Mouse (Mus musculus) neural tube, embryonic 11.5 days (tissue): ENCODE measurements around the gene Irf2bp1. TPM values are rescaled to one million over a fixed set of nuclear protein-coding genes. Genes with fewer than 3 reads are reported as not detected.
A peak's percentile ranks its signal among the peaks of the same experiment; 100 is the strongest.

Experiments
- ATAC-seq: fragments of 200-750 bp; cut with Nextera tagmentation; 2 replicates; pipeline ENCODE4 v1.8.0; 2017; ENCODE audit warnings: moderate number of reproducible peaks, mild to moderate bottlenecking, moderate TSS enrichment, moderate library complexity; ENCODE audit not compliant: insufficient read depth, low FRiP score, low TSS enrichment
- DNase-seq: peaks from one replicate; pipeline ENCODE4 v3.0.0-alpha.2; 2015; ENCODE audit warnings: low spot score
- H3K27ac ChIP-seq: fragments of 300-500 bp; sonication (generic); 2 replicates; pipeline ENCODE4 v1.5.1; 2014; ENCODE audit warnings: low read depth, mild to moderate bottlenecking, low read length
- H3K27me3 ChIP-seq: fragments of 300-500 bp; sonication (generic); 2 replicates; pipeline ENCODE4 v1.6.1; 2014; ENCODE audit warnings: mild to moderate bottlenecking, low read length, mixed read lengths; ENCODE audit not compliant: control insufficient read depth, insufficient read depth
- H3K36me3 ChIP-seq: fragments of 300-500 bp; sonication (generic); 2 replicates; pipeline ENCODE4 v1.6.1; 2014; ENCODE audit warnings: mild to moderate bottlenecking, low read length, moderate library complexity, mixed read lengths; ENCODE audit not compliant: control insufficient read depth, insufficient read depth
- H3K4me1 ChIP-seq: fragments of 300-500 bp; sonication (generic); 2 replicates; pipeline ENCODE4 v1.6.1; 2014; ENCODE audit warnings: low read length, mixed read lengths; ENCODE audit not compliant: control insufficient read depth, insufficient read depth
- H3K4me2 ChIP-seq: fragments of 300-500 bp; sonication (generic); 2 replicates; pipeline ENCODE4 v1.6.1; 2014; ENCODE audit warnings: low read depth, mild to moderate bottlenecking, moderate library complexity
- H3K4me3 ChIP-seq: fragments of 300-500 bp; sonication (generic); 2 replicates; pipeline ENCODE4 v1.5.1; 2014; ENCODE audit warnings: low read depth, low read length
- H3K9ac ChIP-seq: fragments of 300-500 bp; sonication (generic); 2 replicates; pipeline ENCODE4 v1.6.1; 2014; ENCODE audit warnings: mild to moderate bottlenecking, low read length
- H3K9me3 ChIP-seq: fragments of 300-500 bp; sonication (generic); 2 replicates; pipeline ENCODE4 v1.6.1; 2016; ENCODE audit warnings: low read length; ENCODE audit not compliant: control insufficient read depth
- WGBS: fragments of 180-500 bp; shearing (Covaris S2); extraction: QIAGEN DNeasy Blood & Tissue Kit; methylation state at CpG from one replicate; pipeline ENCODE4 v1.1.7; 2014; 5-methylcytosine and 5-hydroxymethylcytosine counted together
- polyA plus RNA-seq: library from polyadenylated mRNA; unstranded; fragments of >200 nt; fragmentation: Nextera tagmentation; extraction: Ambion mirVana; gene quantifications from 2 replicates; pipeline ENCODE4 v1.2.1, GENCODE M21; 2014

The Irf2bp1 gene
- polyA plus RNA-seq, 1 experiment from 2014 or later: 31.4 TPM

DNA sequence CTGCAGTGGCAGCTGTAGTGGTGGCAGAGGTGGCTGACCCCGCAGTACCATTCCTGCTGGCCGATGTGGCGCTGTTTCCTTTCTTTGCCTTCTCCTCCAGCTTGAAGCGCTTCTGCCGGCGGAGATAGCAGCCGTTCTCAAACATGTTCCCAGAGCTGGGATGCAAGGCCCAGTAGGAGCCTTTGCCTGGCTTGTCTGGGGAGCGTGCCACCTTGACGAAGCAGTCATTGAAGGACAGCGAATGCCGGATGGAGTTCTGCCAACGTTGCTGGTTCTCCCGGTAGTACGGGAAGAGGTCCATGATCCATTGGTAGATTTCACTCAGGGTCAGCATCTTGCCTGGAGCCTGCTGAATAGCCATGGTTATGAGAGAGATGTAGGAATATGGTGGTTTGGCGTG, 10.6 kb downstream of the Irf2bp1 start:
- no peak overlapping the region for H3K27ac ChIP-seq
- H3K9me3 ChIP-seq: no peaks in the 10 kb centered on the region
- WGBS: 71% methylated on average over 15 of the region's 15 CpGs
- no peaks in the 10 kb centered on the region for H3K27me3 ChIP-seq
- H3K4me2 ChIP-seq: no peak overlapping the region
- DNase-seq: no peak
- H3K4me3 ChIP-seq: no peak overlapping the region
- no peaks in the 10 kb centered on the region for H3K36me3 ChIP-seq
- no peak for ATAC-seq
- H3K9ac ChIP-seq: no peak overlapping the region
- no peaks in the 10 kb centered on the region for H3K4me1 ChIP-seq

DNA sequence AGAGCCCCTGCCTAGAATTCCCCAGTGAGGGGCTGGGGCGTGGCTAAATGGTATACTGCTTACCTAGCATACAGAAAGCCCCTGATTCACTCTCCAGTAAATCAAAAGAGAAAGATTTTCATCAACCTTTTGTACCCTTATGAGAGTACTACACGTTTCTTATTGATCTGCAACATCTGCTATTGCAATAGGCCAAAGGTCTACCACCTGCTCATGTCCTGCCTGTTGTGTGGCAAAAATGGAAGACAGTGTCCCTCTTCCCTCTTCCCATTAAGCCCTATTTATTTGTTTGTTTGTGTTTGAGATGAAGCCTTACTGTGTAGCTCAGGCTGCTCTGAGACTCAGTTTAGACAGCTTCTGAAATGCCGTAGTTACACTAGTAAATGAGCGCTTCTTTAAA, 12.2 kb downstream of the Irf2bp1 start:
- no peaks in the 10 kb centered on the region for H3K9me3 ChIP-seq
- no peak overlapping the region for H3K27ac ChIP-seq
- H3K4me3 ChIP-seq: no peak overlapping the region
- no peak overlapping the region for H3K4me2 ChIP-seq
- 89% methylated on average over 4 of the region's 4 CpGs for WGBS
- H3K9ac ChIP-seq: no peak overlapping the region
- H3K4me1 ChIP-seq: no peaks in the 10 kb centered on the region
- ATAC-seq: no peak
- no peaks in the 10 kb centered on the region for H3K36me3 ChIP-seq
- DNase-seq: no peak
- peaks cover 3% of the 10 kb centered on the region; the same call in 1 of the 2 replicates for H3K27me3 ChIP-seq

DNA sequence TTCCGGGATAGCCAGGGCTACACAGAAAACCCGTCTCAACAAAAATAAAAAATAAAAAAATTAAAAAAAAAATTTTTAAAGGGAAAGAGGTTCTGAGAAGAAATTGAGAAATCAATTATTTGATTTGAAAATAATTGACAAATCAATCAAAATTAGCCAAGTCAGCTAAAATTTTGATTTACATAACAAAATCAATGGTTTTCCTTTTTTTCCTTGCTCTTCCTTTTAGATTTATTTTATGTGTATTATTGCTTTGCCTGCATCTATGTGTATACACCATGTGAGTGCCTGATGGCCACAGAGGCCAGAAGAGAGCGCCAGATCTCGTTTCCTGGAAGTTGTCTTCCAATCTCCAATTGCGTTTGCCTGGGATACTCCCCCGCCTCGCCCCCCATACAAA, 14.1 kb downstream of the Irf2bp1 start:
- Histone ChIP-seq H3K9me3 (no peaks in the 10 kb centered on the region), H3K27ac (no peak overlapping the region), H3K4me2 (no peak overlapping the region), H3K4me1 (no peaks in the 10 kb centered on the region), H3K36me3 (no peaks in the 10 kb centered on the region), H3K27me3 (peaks cover 21% of the 10 kb centered on the region), H3K9ac (no peak overlapping the region), H3K4me3 (no peak overlapping the region)
- no peak for ATAC-seq
- 92% methylated on average over 7 of the region's 7 CpGs for WGBS
- no peak for DNase-seq

DNA sequence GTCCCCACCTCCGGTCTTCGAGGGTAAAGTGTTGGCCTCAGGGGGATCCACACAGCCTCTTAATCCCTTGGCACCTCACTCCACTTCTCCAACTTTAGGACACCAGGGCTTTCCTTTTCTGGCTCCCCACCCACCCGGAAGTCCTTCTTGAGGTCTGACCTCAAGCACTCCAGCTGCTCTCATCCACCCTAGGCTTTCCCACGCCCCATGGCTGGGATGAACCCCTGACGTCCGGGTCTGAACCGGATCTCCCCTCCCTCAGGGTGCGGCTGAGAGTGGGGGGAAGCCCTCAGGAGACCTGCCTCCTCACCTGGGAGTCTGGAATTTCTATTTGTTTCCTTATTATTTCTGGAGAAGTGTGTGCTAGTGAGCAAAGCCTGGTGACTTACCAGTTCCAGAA, 17.2 kb downstream of the Irf2bp1 start:
- WGBS: 29% methylated on average over 8 of the region's 8 CpGs
- no peak overlapping the region for H3K27ac ChIP-seq

DNA sequence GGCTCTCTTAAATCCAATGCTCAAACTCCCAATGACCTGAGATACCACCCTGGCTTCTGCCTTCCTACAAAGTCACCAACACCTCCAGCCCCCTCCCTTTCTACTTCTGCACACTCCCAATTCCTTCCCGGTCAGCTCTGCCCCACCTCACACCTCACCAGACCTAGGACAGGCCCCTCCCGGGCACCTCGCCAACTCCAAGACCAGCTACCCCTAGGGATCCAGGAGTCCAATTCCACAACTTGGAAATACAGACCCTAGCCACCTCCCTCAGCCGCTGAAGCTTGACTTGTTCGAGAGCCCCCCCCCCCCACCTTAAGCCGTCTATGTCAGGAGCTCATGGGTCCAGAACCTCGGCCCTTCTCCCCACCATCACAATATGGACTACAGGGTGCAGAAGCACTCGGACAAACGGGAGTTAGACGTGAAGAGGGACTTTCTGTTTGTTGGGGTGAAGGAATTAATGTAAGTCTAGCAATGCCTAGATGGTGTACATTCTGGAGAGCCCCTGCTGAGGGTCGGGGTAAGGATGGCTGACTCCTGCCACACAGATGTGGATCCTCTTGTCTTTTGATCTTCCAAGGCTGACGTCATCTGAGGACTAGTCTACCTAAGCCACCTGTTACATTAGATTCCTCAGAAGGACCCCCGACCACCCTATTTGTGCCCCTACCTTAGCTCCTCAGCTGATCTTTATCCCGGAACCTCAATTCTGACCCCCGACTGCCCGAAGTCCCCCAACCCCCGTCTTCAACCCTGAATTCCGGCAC, 18.5 kb downstream of the Irf2bp1 start:
- H3K4me3 ChIP-seq: no peak overlapping the region
- peaks cover 31% of the 10 kb centered on the region for H3K27me3 ChIP-seq
- no peak overlapping the region for H3K9ac ChIP-seq
- ATAC-seq: no peak
- no peaks in the 10 kb centered on the region for H3K9me3 ChIP-seq
- H3K36me3 ChIP-seq: no peaks in the 10 kb centered on the region
- H3K4me1 ChIP-seq: peaks cover 7% of the 10 kb centered on the region
- no peak overlapping the region for H3K4me2 ChIP-seq
- no peak for DNase-seq
- H3K27ac ChIP-seq: no peak overlapping the region
- WGBS: 53% methylated on average over 18 of the region's 18 CpGs

More for the DNA sequence above, 17.2 kb downstream of the Irf2bp1 start:
- Histone ChIP-seq H3K36me3 (no peaks in the 10 kb centered on the region), H3K9ac (no peak overlapping the region), H3K4me2 (no peak overlapping the region), H3K9me3 (no peaks in the 10 kb centered on the region), H3K4me3 (no peak overlapping the region), H3K4me1 (peaks cover 7% of the 10 kb centered on the region), H3K27me3 (peaks cover 31% of the 10 kb centered on the region)
- DNase-seq: no peak
- ATAC-seq: no peak

DNA sequence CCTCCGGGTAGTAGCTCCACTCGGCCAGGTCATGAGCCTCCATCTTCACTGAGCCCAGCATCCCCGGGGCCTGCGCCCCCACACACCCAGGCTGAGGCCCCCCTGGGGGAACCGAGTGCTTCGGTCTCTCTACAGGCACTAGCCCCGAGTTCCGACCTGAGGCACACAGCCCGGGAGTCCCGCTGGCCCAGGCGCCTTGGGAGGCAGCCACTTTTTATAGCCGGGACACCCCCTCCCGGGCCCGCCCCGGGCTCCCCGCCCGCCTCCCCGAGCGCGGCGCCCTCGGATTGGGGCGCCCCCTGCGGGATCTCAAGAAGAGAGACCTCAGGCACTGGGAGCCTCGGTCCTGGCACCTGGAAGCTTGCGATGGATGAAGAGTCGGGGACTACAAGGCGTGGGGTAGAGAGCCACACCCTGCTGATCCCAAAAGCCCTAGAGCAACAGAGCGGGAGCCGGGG, 19.5 kb downstream of the Irf2bp1 start, which contains the start of gene Foxa3:
TSS of gene Foxa3 (minus strand) at position 182 of the 458 bp plus-strand sequence.
- peak within 1 kb of the TSS; percentile 64; the same call in 1 of the 2 replicates for H3K4me2 ChIP-seq
- 4% methylated on average over 29 of the region's 30 CpGs for WGBS
- peaks cover 7% of the 10 kb centered on the region for H3K4me1 ChIP-seq
- no peak for DNase-seq
- H3K4me3 ChIP-seq: peak within 1 kb of the TSS; percentile 95
- H3K9me3 ChIP-seq: no peaks in the 10 kb centered on the region
- peak; percentile 36; the same call in 1 of the 2 replicates for ATAC-seq
- peak within 1 kb of the TSS; percentile 89 for H3K9ac ChIP-seq
- peaks cover 31% of the 10 kb centered on the region for H3K27me3 ChIP-seq
- no peaks in the 10 kb centered on the region for H3K36me3 ChIP-seq
- H3K27ac ChIP-seq: 0 out of 2 replicates have a peak within 1 kb of the TSS, but pooled peaks have one; percentile 27

DNA sequence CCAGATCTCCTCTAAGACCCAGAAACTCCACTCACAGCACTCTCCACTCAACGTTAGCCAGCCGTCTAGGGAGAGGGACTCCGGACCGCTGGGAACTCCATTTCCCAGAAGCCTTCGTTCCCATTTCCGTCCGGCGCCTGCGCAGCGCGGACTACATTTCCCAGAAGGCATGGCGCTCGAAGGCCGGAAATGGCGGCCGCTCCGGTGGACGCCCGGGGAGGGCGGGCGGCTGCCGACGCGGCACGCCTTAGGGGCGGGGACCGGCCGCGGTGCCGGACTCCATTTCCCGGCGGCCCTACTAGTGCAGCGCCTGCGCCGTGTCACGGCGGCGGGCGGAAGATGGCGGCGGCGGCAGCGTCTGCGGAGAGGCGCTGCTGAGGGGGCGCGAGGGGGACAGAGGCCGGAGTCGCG, 20.3 kb downstream of the Irf2bp1 start, which contains the start of gene Sympk:
TSS of gene Sympk (plus strand) at position 282 of the 411 bp plus-strand sequence.
- WGBS: under 1% methylated on average over 46 of the region's 50 CpGs

DNA sequence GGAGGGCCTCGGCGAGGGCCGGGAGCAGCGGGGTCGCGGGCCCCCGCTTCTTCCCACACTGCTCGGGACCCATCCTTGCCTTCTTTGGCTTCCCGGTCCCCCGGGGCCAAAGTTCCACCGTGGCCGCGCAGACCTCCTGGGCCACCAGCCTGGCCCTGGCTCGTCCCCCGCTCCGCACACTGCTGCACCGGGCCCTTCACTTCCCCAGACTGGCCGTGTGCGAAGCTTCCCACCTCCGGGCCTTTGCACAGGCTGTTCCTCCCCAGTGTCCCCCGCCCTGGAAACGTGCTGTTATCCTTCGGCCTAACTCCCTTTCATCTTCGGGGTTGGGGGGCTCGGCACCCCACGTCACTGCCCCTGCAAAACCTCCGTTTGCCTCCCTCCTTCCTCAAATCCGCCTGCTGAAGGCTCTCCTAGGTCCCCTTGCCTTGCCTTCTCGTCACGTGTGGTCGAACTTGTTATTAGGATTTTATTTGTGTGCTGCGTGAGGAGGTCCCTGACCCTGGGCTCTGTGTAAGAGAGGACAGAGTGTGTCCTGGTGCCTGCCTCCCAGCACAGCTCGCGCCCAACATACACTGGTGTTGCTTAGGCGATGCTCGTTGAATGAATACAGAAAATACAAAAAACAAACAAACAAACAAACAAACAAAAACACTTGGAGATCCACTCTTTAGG, 20.9 kb downstream of the Irf2bp1 start:
- peaks cover 7% of the 10 kb centered on the region for H3K4me1 ChIP-seq
- peak overlapping the region; percentile 95 for H3K4me3 ChIP-seq
- no peaks in the 10 kb centered on the region for H3K9me3 ChIP-seq
- 0 out of 2 replicates have a peak overlapping the region, but pooled peaks have one; percentile 27 for H3K27ac ChIP-seq
- DNase-seq (peak; percentile 42), ATAC-seq (peak; percentile 55)
- H3K9ac ChIP-seq: peak overlapping the region; percentile 89
- H3K27me3 ChIP-seq: peaks cover 31% of the 10 kb centered on the region
- peaks cover 2% of the 10 kb centered on the region; the same call in 1 of the 2 replicates for H3K36me3 ChIP-seq
- peak overlapping the region; percentile 64 for H3K4me2 ChIP-seq
- WGBS: 3% methylated on average over 24 of the region's 36 CpGs

More for the DNA sequence above, 20.3 kb downstream of the Irf2bp1 start, which contains the start of gene Sympk:
- Histone ChIP-seq H3K27me3 (peaks cover 31% of the 10 kb centered on the region), H3K9ac (peak within 1 kb of the TSS; percentile 89), H3K4me1 (peaks cover 7% of the 10 kb centered on the region), H3K27ac (0 out of 2 replicates have a peak within 1 kb of the TSS, but pooled peaks have one; percentile 27), H3K4me2 (peak within 1 kb of the TSS; percentile 64), H3K9me3 (no peaks in the 10 kb centered on the region), H3K36me3 (peaks cover under 1% of the 10 kb centered on the region; the same call in 1 of the 2 replicates), H3K4me3 (peak within 1 kb of the TSS; percentile 95)
- ATAC-seq (peak; percentile 95), DNase-seq (peak; percentile 98)
